Mouse (Mus musculus) heart, postnatal 0 days (tissue): Measurements from ENCODE around the gene Copa. TPM values are rescaled to one million over a fixed set of nuclear protein-coding genes. Genes with fewer than 3 reads are reported as not detected.

Source experiments
- ATAC-seq: fragments of 200-750 bp; cut with Nextera tagmentation; 2 replicates; pipeline ENCODE4 v1.8.0; 2017; ENCODE audit warnings: low read depth, moderate number of reproducible peaks, moderate library complexity; ENCODE audit not compliant: insufficient read depth
- DNase-seq: peaks from one replicate; pipeline ENCODE4 v3.0.0-alpha.2; 2016; ENCODE audit warnings: low spot score
- H3K27ac ChIP-seq: fragments of 300-500 bp; sonication (generic); 2 replicates; pipeline ENCODE4 v1.5.1; 2014; ENCODE audit warnings: low read depth, mild to moderate bottlenecking
- H3K27me3 ChIP-seq: fragments of 300-500 bp; sonication (generic); 2 replicates; pipeline ENCODE4 v1.6.1; 2014; ENCODE audit warnings: low read length, mixed read lengths; ENCODE audit not compliant: control insufficient read depth, insufficient read depth
- H3K36me3 ChIP-seq: fragments of 300-500 bp; sonication (generic); replicated peaks from 2 replicates; pipeline ENCODE4 v1.6.1; 2014; ENCODE audit warnings: low read length, mixed read lengths; ENCODE audit not compliant: control insufficient read depth, insufficient read depth
- H3K4me1 ChIP-seq: fragments of 300-500 bp; sonication (generic); 2 replicates; pipeline ENCODE4 v1.6.1; 2014; ENCODE audit warnings: antibody characterized with exemption; ENCODE audit not compliant: control insufficient read depth, insufficient read depth
- H3K4me2 ChIP-seq: fragments of 300-500 bp; sonication (generic); 2 replicates; pipeline ENCODE4 v1.6.1; 2014; ENCODE audit warnings: low read depth, mild to moderate bottlenecking, low read length, moderate library complexity
- H3K4me3 ChIP-seq: fragments of 300-500 bp; sonication (generic); 2 replicates; pipeline ENCODE4 v1.5.1; 2014; ENCODE audit warnings: low read depth, low read length
- H3K9ac ChIP-seq: fragments of 300-500 bp; sonication (generic); replicated peaks from 2 replicates; pipeline ENCODE4 v1.6.1; 2014; ENCODE audit warnings: low read depth, low read length, mixed read lengths
- H3K9me3 ChIP-seq: fragments of 300-500 bp; sonication (generic); replicated peaks from 2 replicates; pipeline ENCODE4 v1.6.1; 2016; ENCODE audit warnings: low read length; ENCODE audit not compliant: control insufficient read depth
- CTCF ChIP-seq: IDR thresholded peaks from 2 replicates; pipeline ENCODE4 v1.5.1; 2016; ENCODE audit warnings: antibody characterized with exemption, control low read depth, low read depth
- EP300 ChIP-seq: IDR thresholded peaks from 2 replicates; pipeline ENCODE4 v1.6.1; 2016; ENCODE audit warnings: antibody characterized with exemption, low read depth
- WGBS: fragments of 180-500 bp; shearing (Covaris S2); extraction: QIAGEN DNeasy Blood & Tissue Kit; methylation state at CpG from one replicate; pipeline ENCODE4 v1.1.7; 2014; 5-methylcytosine and 5-hydroxymethylcytosine counted together
- polyA plus RNA-seq: library from polyadenylated mRNA; unstranded; fragments of >200 nt; fragmentation: Nextera tagmentation; extraction: Ambion mirVana; gene quantifications from 2 replicates; pipeline ENCODE4 v1.2.1, GENCODE M21; 2015
- total RNA-seq: library from RNA; depleted of rRNA; stranded (reverse); fragments of >200 nt; gene quantifications from 2 replicates; pipeline ENCODE4 v1.2.3, GENCODE M21; 2014; ENCODE audit warnings: low replicate concordance

Copa gene
- total and polyA plus RNA-seq, 2 experiments from 2014 or later: 101 to 148 TPM

DNA sequence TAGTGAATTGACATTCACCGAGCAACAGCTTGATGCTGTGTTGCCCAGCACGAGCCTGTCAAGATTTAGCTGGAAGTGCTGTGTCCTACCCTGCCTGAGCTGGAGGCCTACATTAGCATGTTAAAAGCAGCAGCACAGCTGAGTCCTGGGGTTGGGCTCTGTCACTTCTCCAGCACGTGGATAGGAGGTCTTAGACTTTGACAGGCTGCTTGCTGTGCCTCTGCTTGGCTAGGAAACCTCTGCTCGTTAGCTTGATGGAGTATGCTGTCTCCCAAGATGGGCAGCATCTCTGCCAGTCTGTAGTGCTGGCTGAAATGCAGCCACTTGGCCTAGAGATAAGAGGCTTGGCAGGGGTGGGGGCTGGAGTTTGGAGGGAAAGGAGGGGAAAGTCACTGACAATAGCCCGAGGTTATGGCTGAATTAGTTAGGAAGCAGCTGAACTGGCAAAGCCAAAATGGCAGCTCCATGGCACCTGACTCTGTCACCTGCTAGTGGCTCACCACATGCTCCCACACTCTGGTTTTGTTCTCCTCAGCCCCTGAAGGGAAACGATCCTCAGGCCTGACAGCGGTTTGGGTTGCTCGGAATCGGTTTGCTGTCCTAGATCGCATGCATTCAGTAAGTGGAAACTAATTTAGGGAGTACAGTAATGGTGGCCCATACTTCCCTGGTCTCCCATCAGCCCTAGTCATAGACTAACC lies 25.6 kb downstream of the Copa start:
- H3K36me3 ChIP-seq: peaks cover 97% of the 10 kb centered on the region
- H3K4me2 ChIP-seq: no peak overlapping the region
- DNase-seq (no peak), ATAC-seq (0 out of 2 replicates have a peak, but pooled peaks have one; percentile 24)
- no peaks in the 10 kb centered on the region for H3K9me3 ChIP-seq
- no peaks in the 10 kb centered on the region for H3K4me1 ChIP-seq
- no peak overlapping the region for H3K27ac ChIP-seq
- no peak overlapping the region for H3K4me3 ChIP-seq
- 62% methylated on average over 10 of the region's 10 CpGs for WGBS
- H3K27me3 ChIP-seq: no peaks in the 10 kb centered on the region
- no peak overlapping the region for H3K9ac ChIP-seq
- TF ChIP-seq CTCF (no peak), EP300 (no peak)

DNA sequence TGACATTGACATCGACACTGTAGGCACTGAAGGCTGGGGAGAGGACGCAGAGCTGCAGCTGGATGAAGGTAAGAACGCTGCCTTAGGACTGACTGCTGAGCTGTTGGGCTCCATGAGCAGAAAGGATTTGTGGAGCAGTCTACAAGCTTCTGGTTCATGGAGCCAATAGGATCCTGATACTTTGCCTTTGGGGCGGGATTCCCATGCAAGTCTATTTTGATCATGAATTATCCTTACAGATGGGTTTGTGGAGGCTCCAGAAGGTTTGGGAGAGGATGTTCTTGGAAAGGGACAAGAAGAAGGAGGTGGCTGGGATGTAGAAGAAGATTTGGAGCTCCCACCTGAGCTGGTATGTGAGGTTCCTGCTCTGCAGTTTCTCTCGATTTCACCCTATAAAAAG lies 34.6 kb downstream of the Copa start:
- TF ChIP-seq CTCF (no peak), EP300 (no peak)
- Histone ChIP-seq H3K4me3 (no peak overlapping the region), H3K4me1 (no peaks in the 10 kb centered on the region), H3K27ac (no peak overlapping the region), H3K27me3 (no peaks in the 10 kb centered on the region), H3K9me3 (no peaks in the 10 kb centered on the region), H3K4me2 (no peak overlapping the region), H3K36me3 (peaks cover 99% of the 10 kb centered on the region), H3K9ac (no peak overlapping the region)
- ATAC-seq (no peak), DNase-seq (no peak)
- 90% methylated on average over 5 of the region's 5 CpGs for WGBS

DNA sequence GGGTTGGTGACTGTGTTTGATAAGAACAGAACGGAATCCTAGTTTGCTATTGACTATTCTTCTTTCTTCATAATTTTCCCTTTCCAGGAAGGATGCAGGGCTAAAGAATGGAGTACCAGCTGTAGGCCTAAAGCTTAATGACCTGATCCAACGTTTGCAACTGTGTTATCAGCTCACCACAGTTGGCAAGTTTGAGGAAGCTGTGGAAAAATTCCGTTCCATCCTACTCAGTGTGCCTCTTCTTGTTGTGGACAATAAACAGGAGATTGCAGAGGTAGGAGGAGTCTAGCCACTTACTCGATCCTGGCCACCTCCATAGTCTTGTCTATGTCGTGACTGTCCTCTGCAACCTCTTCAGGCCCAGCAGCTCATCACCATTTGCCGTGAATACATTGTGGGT lies 36.8 kb downstream of the Copa start:
- Histone ChIP-seq H3K9ac (no peak overlapping the region), H3K27me3 (no peaks in the 10 kb centered on the region), H3K4me2 (no peak overlapping the region), H3K27ac (no peak overlapping the region), H3K4me1 (no peaks in the 10 kb centered on the region), H3K9me3 (no peaks in the 10 kb centered on the region), H3K36me3 (peaks cover 95% of the 10 kb centered on the region), H3K4me3 (no peak overlapping the region)
- no peak for ATAC-seq
- no peak for DNase-seq
- 56% methylated on average over 6 of the region's 6 CpGs for WGBS
- TF ChIP-seq EP300 (no peak), CTCF (no peak)

DNA sequence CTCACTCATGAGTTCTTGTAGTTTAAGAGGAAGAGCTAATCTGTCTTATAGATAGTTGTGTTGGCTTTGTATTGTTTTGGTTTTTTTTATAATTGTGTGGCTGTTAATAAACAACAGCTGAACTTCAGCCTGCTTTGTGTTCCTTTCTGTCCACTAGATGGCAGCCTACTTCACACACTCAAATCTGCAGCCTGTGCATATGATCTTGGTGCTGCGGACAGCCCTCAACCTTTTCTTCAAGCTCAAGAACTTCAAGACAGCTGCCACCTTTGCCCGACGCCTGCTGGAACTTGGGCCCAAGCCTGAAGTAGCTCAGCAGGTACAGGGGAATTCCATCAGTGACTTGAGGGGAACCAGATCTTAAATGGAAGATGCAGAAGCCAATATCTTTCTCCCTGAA lies 37.4 kb downstream of the Copa start:
- no peaks in the 10 kb centered on the region for H3K27me3 ChIP-seq
- peak; percentile 80 for DNase-seq
- TF ChIP-seq EP300 (no peak), CTCF (peak; percentile 76)
- H3K36me3 ChIP-seq: peaks cover 89% of the 10 kb centered on the region
- no peak overlapping the region for H3K4me2 ChIP-seq
- no peak overlapping the region for H3K4me3 ChIP-seq
- H3K9me3 ChIP-seq: no peaks in the 10 kb centered on the region
- H3K9ac ChIP-seq: no peak overlapping the region
- no peak overlapping the region for H3K27ac ChIP-seq
- no peaks in the 10 kb centered on the region for H3K4me1 ChIP-seq
- peak; percentile 63 for ATAC-seq
- WGBS: 50% methylated on average over 3 of the region's 3 CpGs

DNA sequence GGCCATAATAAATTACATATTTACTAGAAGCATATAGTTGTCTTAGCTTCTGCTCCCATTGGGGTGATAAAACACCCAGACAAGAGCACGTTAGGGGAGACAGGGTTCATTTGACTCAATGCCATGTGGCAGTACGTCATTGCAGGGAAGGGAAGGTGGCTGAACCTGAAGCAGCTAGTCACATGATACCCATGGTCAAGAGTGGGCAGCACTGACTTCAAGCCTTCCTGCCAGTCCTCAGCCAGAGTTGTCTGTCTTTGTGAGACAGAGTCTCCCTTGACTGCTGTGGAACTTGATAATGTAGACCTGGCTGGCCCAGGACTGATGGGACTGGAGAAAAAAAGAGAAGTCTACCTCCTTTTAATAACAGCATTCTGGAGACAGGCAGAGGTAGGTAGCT lies 40.3 kb downstream of the Copa start:
- ATAC-seq (no peak), DNase-seq (no peak)
- Histone ChIP-seq H3K4me1 (peaks cover 4% of the 10 kb centered on the region), H3K27ac (no peak overlapping the region), H3K4me3 (no peak overlapping the region), H3K36me3 (peaks cover 59% of the 10 kb centered on the region), H3K27me3 (no peaks in the 10 kb centered on the region), H3K9me3 (no peaks in the 10 kb centered on the region), H3K4me2 (no peak overlapping the region), H3K9ac (no peak overlapping the region)
- 64% methylated on average over 2 of the region's 2 CpGs for WGBS
- TF ChIP-seq EP300 (no peak), CTCF (no peak)

DNA sequence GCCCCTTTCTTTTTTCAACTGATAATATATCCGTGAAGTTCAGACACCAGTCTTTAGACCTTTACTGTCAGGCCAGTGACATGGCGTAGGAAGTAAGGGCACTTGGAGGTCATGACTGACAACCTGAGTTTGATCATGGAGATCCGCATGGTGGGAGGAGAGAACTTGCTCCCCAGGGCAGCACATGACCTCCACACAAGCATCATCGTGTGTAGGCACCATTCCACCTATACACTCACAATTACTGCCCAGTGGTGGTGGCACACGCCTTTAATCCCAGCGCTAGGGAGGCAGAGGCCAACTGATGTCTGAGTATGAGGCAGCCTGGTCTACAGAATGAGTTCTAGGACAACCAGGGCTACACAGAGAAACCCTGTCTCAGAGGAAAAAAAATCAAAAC lies 42.2 kb downstream of the Copa start:
- 75% methylated on average over 6 of the region's 6 CpGs for WGBS

More for the DNA sequence above, 42.2 kb downstream of the Copa start:
- H3K27me3 ChIP-seq: no peaks in the 10 kb centered on the region
- no peak overlapping the region for H3K4me2 ChIP-seq
- H3K9me3 ChIP-seq: no peaks in the 10 kb centered on the region
- H3K9ac ChIP-seq: no peak overlapping the region
- H3K4me1 ChIP-seq: peaks cover 7% of the 10 kb centered on the region
- peaks cover 54% of the 10 kb centered on the region for H3K36me3 ChIP-seq
- TF ChIP-seq EP300: no peak
- TF ChIP-seq CTCF: no peak
- no peak for DNase-seq
- H3K27ac ChIP-seq: no peak overlapping the region
- ATAC-seq: no peak
- H3K4me3 ChIP-seq: no peak overlapping the region
